Mouse (Mus musculus): ENCODE measurements around the gene Gm15737. TPM values are rescaled to one million over a fixed set of nuclear protein-coding genes. Genes with fewer than 3 reads are reported as not detected.

Gm15737 gene
- polyA plus RNA-seq (2015; fragmentation: Nextera tagmentation; extraction: Ambion mirVana) = 0.07 and 0.14 TPM in 2 replicates

- 0 out of 2 replicates have a peak within 1 kb of the TSS, but pooled peaks have one; percentile 1 for H3K4me2 ChIP-seq (replicated peaks)
- peak within 1 kb of the TSS; percentile 60 for H3K27ac ChIP-seq (replicated peaks)
- no peak; the same call in 1 of the 2 replicates for ATAC-seq (ENCODE audit: insufficient number of reproducible peaks, low FRiP score, low TSS enrichment, low read depth)
- no peaks in the 10 kb centered on the region for H3K27me3 ChIP-seq
- 27% methylated on average over 4 of the region's 4 CpGs for WGBS
- peaks cover 3% of the 10 kb centered on the region; the same call in 1 of the 2 replicates for H3K36me3 ChIP-seq
- peaks cover 13% of the 10 kb centered on the region for H3K4me1 ChIP-seq
- H3K9ac ChIP-seq = no peak within 1 kb of the TSS
- no peak within 1 kb of the TSS for H3K4me3 ChIP-seq (replicated peaks)
- no peaks in the 10 kb centered on the region for H3K9me3 ChIP-seq (replicated peaks)
These were observed at the start of gene Gm15737 for GRCm38 (mm10) chr6:92869089-92869581. TSS of gene Gm15737 (plus strand) at chr6:92869357.

DNA sequence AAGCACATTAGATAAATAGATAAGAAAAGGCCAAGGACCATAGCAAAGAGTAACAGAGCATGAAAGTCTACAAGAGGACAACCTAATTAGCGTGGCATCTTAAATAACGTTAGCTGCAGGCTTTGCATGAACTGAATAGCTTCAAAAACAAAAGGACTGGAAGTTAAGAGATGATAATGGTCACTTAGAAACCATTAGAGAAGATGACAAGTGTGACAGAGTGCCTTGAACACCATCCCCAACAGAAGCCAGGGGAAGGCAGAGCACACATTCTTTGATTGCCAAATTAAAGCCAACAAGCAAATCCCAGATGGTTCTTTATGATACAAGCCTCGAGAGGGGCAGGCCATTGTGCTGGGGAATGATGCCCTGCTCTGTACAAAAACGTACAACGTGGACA is 47.6 kb upstream of the Gm15737 start:
- no peak for ATAC-seq (ENCODE audit: insufficient number of reproducible peaks, low FRiP score, low TSS enrichment, low read depth)
- no peak overlapping the region for H3K4me2 ChIP-seq (replicated peaks)
- no peak overlapping the region for H3K4me3 ChIP-seq (replicated peaks)
- WGBS = 47% methylated on average over 5 of the region's 5 CpGs
- H3K9ac ChIP-seq = no peak overlapping the region
- H3K9me3 ChIP-seq (replicated peaks) = no peaks in the 10 kb centered on the region
- no peaks in the 10 kb centered on the region for H3K27me3 ChIP-seq
- no peaks in the 10 kb centered on the region for H3K4me1 ChIP-seq
- peaks cover 3% of the 10 kb centered on the region; the same call in 1 of the 2 replicates for H3K36me3 ChIP-seq
- H3K27ac ChIP-seq (replicated peaks) = no peak overlapping the region

- no peaks in the 10 kb centered on the region for H3K9me3 ChIP-seq (replicated peaks)
- no peak overlapping the region for H3K4me2 ChIP-seq (replicated peaks)
- no peak overlapping the region for H3K27ac ChIP-seq (replicated peaks)
- ATAC-seq (ENCODE audit: insufficient number of reproducible peaks, low FRiP score, low TSS enrichment, low read depth) = no peak
- H3K4me1 ChIP-seq = no peaks in the 10 kb centered on the region
- no peak overlapping the region for H3K9ac ChIP-seq
- peaks cover 3% of the 10 kb centered on the region; the same call in 1 of the 2 replicates for H3K36me3 ChIP-seq
- WGBS = 62% methylated on average over 6 of the region's 6 CpGs
- H3K4me3 ChIP-seq (replicated peaks) = no peak overlapping the region
- no peaks in the 10 kb centered on the region for H3K27me3 ChIP-seq
These were observed 47.2 kb upstream of the Gm15737 start for GRCm38 (mm10) chr6:92822006-92822405.

- H3K9me3 ChIP-seq (replicated peaks) = no peaks in the 10 kb centered on the region
- H3K4me2 ChIP-seq (replicated peaks) = no peak overlapping the region
- no peak overlapping the region for H3K9ac ChIP-seq
- H3K4me1 ChIP-seq = 0 out of 2 replicates have a peak, but pooled peaks cover 6% of the 10 kb centered on the region
- peaks cover 3% of the 10 kb centered on the region; the same call in 1 of the 2 replicates for H3K36me3 ChIP-seq
- WGBS = 39% methylated on average over 7 of the region's 7 CpGs
- H3K27me3 ChIP-seq = no peaks in the 10 kb centered on the region
- no peak for ATAC-seq (ENCODE audit: insufficient number of reproducible peaks, low FRiP score, low TSS enrichment, low read depth)
- H3K4me3 ChIP-seq (replicated peaks) = no peak overlapping the region
- H3K27ac ChIP-seq (replicated peaks) = no peak overlapping the region
These were observed 45.2 kb upstream of the Gm15737 start for GRCm38 (mm10) chr6:92823991-92824390.

- Histone ChIP-seq H3K9ac (no peak overlapping the region), H3K9me3 (replicated peaks) (no peaks in the 10 kb centered on the region), H3K27me3 (no peaks in the 10 kb centered on the region), H3K27ac (replicated peaks) (no peak overlapping the region), H3K4me3 (replicated peaks) (no peak overlapping the region), H3K4me1 (0 out of 2 replicates have a peak, but pooled peaks cover 6% of the 10 kb centered on the region), H3K36me3 (peaks cover 3% of the 10 kb centered on the region; the same call in 1 of the 2 replicates), H3K4me2 (replicated peaks) (no peak overlapping the region)
- 78% methylated on average over 5 of the region's 5 CpGs for WGBS
- ATAC-seq (ENCODE audit: insufficient number of reproducible peaks, low FRiP score, low TSS enrichment, low read depth) = no peak
These were observed 42.6 kb upstream of the Gm15737 start for GRCm38 (mm10) chr6:92826561-92826960.

- Histone ChIP-seq H3K4me3 (replicated peaks) (no peak overlapping the region), H3K27ac (replicated peaks) (no peak overlapping the region), H3K4me1 (0 out of 2 replicates have a peak, but pooled peaks cover 6% of the 10 kb centered on the region), H3K4me2 (replicated peaks) (no peak overlapping the region), H3K27me3 (no peaks in the 10 kb centered on the region), H3K9ac (no peak overlapping the region), H3K9me3 (replicated peaks) (no peaks in the 10 kb centered on the region), H3K36me3 (no peaks in the 10 kb centered on the region)
- WGBS = 29% methylated on average over 5 of the region's 5 CpGs
- ATAC-seq (ENCODE audit: insufficient number of reproducible peaks, low FRiP score, low TSS enrichment, low read depth) = no peak
These were observed 41.8 kb upstream of the Gm15737 start for GRCm38 (mm10) chr6:92827360-92827759.

GRCm38 (mm10) chr6:92829148-92829547 is 40.0 kb upstream of the Gm15737 start:
- ATAC-seq (ENCODE audit: insufficient number of reproducible peaks, low FRiP score, low TSS enrichment, low read depth) = no peak
- no peak overlapping the region for H3K27ac ChIP-seq (replicated peaks)
- no peak overlapping the region for H3K9ac ChIP-seq
- H3K36me3 ChIP-seq = no peaks in the 10 kb centered on the region
- WGBS = 88% methylated on average over 2 of the region's 2 CpGs
- 0 out of 2 replicates have a peak, but pooled peaks cover 6% of the 10 kb centered on the region for H3K4me1 ChIP-seq
- no peak overlapping the region for H3K4me2 ChIP-seq (replicated peaks)
- no peaks in the 10 kb centered on the region for H3K27me3 ChIP-seq
- no peaks in the 10 kb centered on the region for H3K9me3 ChIP-seq (replicated peaks)
- H3K4me3 ChIP-seq (replicated peaks) = no peak overlapping the region

DNA sequence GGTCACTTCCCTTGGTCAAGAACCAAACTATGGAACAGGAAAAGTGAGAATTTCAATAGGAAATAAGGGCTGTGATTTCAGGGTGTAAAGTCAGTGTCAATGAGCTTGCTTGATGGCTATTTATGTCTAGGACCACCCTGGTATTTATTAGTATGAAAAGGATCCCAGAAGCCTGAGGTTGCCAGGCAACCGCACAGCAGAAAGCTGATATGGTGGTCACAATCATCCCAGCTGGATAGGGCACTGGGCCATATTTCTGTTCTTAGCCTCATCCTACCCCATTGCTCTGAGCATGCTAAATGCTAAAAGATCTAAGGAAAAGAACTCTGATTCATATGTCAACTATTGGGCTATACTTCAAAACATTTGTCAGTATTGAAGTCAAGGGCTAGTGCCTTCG is 38.1 kb upstream of the Gm15737 start:
- no peak for ATAC-seq (ENCODE audit: insufficient number of reproducible peaks, low FRiP score, low TSS enrichment, low read depth)
- Histone ChIP-seq H3K27ac (replicated peaks) (no peak overlapping the region), H3K4me3 (replicated peaks) (no peak overlapping the region), H3K36me3 (no peaks in the 10 kb centered on the region), H3K9ac (no peak overlapping the region), H3K4me2 (replicated peaks) (no peak overlapping the region), H3K27me3 (no peaks in the 10 kb centered on the region), H3K9me3 (replicated peaks) (no peaks in the 10 kb centered on the region), H3K4me1 (0 out of 2 replicates have a peak, but pooled peaks cover 6% of the 10 kb centered on the region)
- WGBS = 84% methylated on average over 2 of the region's 2 CpGs

DNA sequence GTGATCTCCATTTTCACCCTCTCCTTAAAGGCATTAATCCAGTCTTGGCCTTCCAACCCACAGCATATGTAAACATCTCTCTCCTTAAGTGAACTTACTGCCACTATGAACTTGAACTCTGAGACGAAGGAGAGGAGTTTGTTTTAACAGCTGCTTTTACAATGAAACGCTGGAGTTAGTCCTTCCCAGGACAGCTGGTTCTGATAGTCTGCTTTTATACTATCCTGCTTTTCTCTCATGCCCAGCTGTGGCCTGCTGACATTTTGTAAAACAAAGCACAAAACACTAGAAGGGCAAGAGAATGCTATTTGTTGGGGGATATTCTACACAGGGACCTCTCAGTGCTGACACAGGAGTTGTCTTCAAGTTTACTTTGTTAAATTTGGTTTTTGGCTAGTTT is 27.2 kb upstream of the Gm15737 start:
- Histone ChIP-seq H3K9ac (no peak overlapping the region), H3K36me3 (no peaks in the 10 kb centered on the region), H3K4me3 (replicated peaks) (no peak overlapping the region), H3K27me3 (no peaks in the 10 kb centered on the region), H3K4me1 (no peaks in the 10 kb centered on the region), H3K9me3 (replicated peaks) (no peaks in the 10 kb centered on the region), H3K4me2 (replicated peaks) (no peak overlapping the region), H3K27ac (replicated peaks) (no peak overlapping the region)
- no peak for ATAC-seq (ENCODE audit: insufficient number of reproducible peaks, low FRiP score, low TSS enrichment, low read depth)
- 24% methylated on average over 2 of the region's 2 CpGs for WGBS

DNA sequence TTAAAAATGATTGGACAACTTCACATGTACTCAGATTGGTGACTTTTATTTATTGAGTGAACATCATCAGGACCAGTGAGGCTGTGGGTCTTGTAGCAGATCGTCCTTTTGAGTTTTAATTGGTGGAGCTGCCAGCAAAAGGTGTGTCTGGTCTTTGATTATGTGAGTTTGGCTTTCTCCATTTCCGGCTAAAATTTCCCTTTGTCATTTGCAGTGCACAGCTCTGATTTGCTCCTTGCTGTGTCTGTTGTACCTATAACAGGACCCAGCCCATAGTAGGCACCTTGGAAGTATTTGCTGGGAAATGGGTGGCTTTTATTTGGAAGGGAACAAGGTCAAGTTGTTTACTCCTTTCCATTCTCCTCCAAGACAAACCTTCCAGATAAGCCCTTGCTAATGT is 25.7 kb upstream of the Gm15737 start:
- no peak overlapping the region for H3K4me3 ChIP-seq (replicated peaks)
- no peak overlapping the region for H3K4me2 ChIP-seq (replicated peaks)
- H3K36me3 ChIP-seq = peaks cover 6% of the 10 kb centered on the region; the same call in 1 of the 2 replicates
- no peaks in the 10 kb centered on the region for H3K9me3 ChIP-seq (replicated peaks)
- WGBS = 89% methylated on average over 2 of the region's 2 CpGs
- H3K4me1 ChIP-seq = no peaks in the 10 kb centered on the region
- ATAC-seq (ENCODE audit: insufficient number of reproducible peaks, low FRiP score, low TSS enrichment, low read depth) = no peak
- H3K27ac ChIP-seq (replicated peaks) = no peak overlapping the region
- H3K9ac ChIP-seq = no peak overlapping the region
- no peaks in the 10 kb centered on the region for H3K27me3 ChIP-seq

DNA sequence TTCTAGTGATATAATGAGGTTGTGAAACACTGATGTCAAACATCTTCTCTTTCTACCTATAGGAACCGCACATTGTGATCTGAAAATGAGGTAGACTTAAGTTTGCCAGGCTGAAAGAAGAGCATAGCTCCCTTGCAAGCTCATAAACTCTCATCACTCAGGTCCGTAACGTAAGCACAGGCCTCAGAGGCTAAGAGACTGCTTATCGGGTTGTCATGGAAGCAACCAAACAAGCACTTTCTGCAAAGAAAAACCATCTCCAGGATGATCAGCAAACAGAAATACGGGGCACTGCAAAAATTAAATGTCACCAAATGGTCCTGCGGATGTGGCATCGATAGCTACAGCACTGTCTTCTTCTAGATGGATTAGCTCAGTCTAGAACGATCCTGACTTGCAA is 23.3 kb upstream of the Gm15737 start:
- 91% methylated on average over 8 of the region's 8 CpGs for WGBS
- no peaks in the 10 kb centered on the region for H3K9me3 ChIP-seq (replicated peaks)
- no peak overlapping the region for H3K4me2 ChIP-seq (replicated peaks)
- peaks cover 10% of the 10 kb centered on the region; the same call in 1 of the 2 replicates for H3K36me3 ChIP-seq
- H3K4me1 ChIP-seq = no peaks in the 10 kb centered on the region
- no peaks in the 10 kb centered on the region for H3K27me3 ChIP-seq
- ATAC-seq (ENCODE audit: insufficient number of reproducible peaks, low FRiP score, low TSS enrichment, low read depth) = no peak
- H3K27ac ChIP-seq (replicated peaks) = no peak overlapping the region
- H3K4me3 ChIP-seq (replicated peaks) = no peak overlapping the region
- no peak overlapping the region for H3K9ac ChIP-seq

GRCm38 (mm10) chr6:92846614-92847013 is 22.5 kb upstream of the Gm15737 start:
- no peaks in the 10 kb centered on the region for H3K9me3 ChIP-seq (replicated peaks)
- peaks cover 10% of the 10 kb centered on the region; the same call in 1 of the 2 replicates for H3K36me3 ChIP-seq
- H3K4me2 ChIP-seq (replicated peaks) = no peak overlapping the region
- no peaks in the 10 kb centered on the region for H3K27me3 ChIP-seq
- H3K4me1 ChIP-seq = no peaks in the 10 kb centered on the region
- H3K27ac ChIP-seq (replicated peaks) = no peak overlapping the region
- WGBS = 72% methylated on average over 4 of the region's 4 CpGs
- H3K9ac ChIP-seq = no peak overlapping the region
- H3K4me3 ChIP-seq (replicated peaks) = no peak overlapping the region
- ATAC-seq (ENCODE audit: insufficient number of reproducible peaks, low FRiP score, low TSS enrichment, low read depth) = no peak

Data from embryonic facial prominence, embryonic 15.5 days (tissue).